Mouse (Mus musculus) ES-E14 (cell line): ENCODE measurements around the gene Pm20d2. TPM values are rescaled to one million over a fixed set of nuclear protein-coding genes. Genes with fewer than 3 reads are reported as not detected.

Experiments used
- DNase-seq: peaks from one replicate; pipeline ENCODE4 v3.0.0-alpha.2; 2013; ENCODE audit warnings: low read depth, low spot score
- H3K27ac ChIP-seq: 2 replicates; pipeline ENCODE4 v1.5.1; 2012; ENCODE audit warnings: low read depth, mild to moderate bottlenecking, low read length, moderate library complexity, mixed read lengths; ENCODE audit not compliant: poor library complexity, insufficient read depth, severe bottlenecking
- H3K36me3 ChIP-seq: 2 replicates; pipeline ENCODE4 v1.6.1; 2012; ENCODE audit warnings: mild to moderate bottlenecking, low read length, moderate library complexity, mixed read lengths; ENCODE audit not compliant: control insufficient read depth, poor library complexity, insufficient read depth, severe bottlenecking
- H3K4me1 ChIP-seq, 2 experiments: fragments of 150-350 bp in 1 of 2; sonication (generic) in 1 of 2; 2 replicates each; pipeline ENCODE4 v1.6.1; 2012; ENCODE audit warnings: low read length in 2 of 2, mild to moderate bottlenecking in 1 of 2, mixed read lengths in 1 of 2; ENCODE audit not compliant: control insufficient read depth in 2 of 2, insufficient read depth in 2 of 2, poor library complexity in 1 of 2
- H3K4me3 ChIP-seq, 2 experiments: fragments of 150-350 bp in 1 of 2; sonication (generic) in 1 of 2; 2 replicates each; pipeline ENCODE4 v1.5.1; 2012; ENCODE audit warnings: low read length in 2 of 2, low read depth in 1 of 2, mild to moderate bottlenecking in 1 of 2, mixed read lengths in 1 of 2; ENCODE audit not compliant: insufficient read depth in 1 of 2, poor library complexity in 1 of 2, severe bottlenecking in 1 of 2
- H3K9ac ChIP-seq: 2 replicates; pipeline ENCODE4 v1.6.1; 2012; ENCODE audit warnings: low read depth, mild to moderate bottlenecking, low read length, mixed read lengths; ENCODE audit not compliant: poor library complexity, insufficient read depth, severe bottlenecking
- H3K9me3 ChIP-seq: fragments of 150-350 bp; sonication (generic); 2 replicates; pipeline ENCODE4 v1.6.1; 2012; ENCODE audit warnings: low read depth, mild to moderate bottlenecking, low read length; ENCODE audit not compliant: control insufficient read depth, insufficient read depth
- CHD2 ChIP-seq: IDR thresholded peaks from 2 replicates; pipeline ENCODE4 v1.6.1; 2014; ENCODE audit warnings: mild to moderate bottlenecking, low read depth, low read length, inconsistent platforms
- HCFC1 ChIP-seq: IDR thresholded peaks from 2 replicates; pipeline ENCODE4 v1.6.1; 2012; ENCODE audit warnings: low read length, inconsistent platforms, borderline replicate concordance; ENCODE audit not compliant: insufficient read depth
- MAFK ChIP-seq: IDR thresholded peaks from 2 replicates; pipeline ENCODE4 v1.6.1; 2014; ENCODE audit warnings: mild to moderate bottlenecking, low read depth, low read length, inconsistent platforms; ENCODE audit not compliant: insufficient read depth
- ZC3H11A ChIP-seq: IDR thresholded peaks from 2 replicates; pipeline ENCODE4 v1.6.1; 2012; ENCODE audit warnings: low read depth, mild to moderate bottlenecking, inconsistent platforms, low read length, borderline replicate concordance
- ZNF384 ChIP-seq: IDR thresholded peaks from 2 replicates; pipeline ENCODE4 v1.6.1; 2012; ENCODE audit warnings: low read depth, low read length, inconsistent platforms
- in situ Hi-C, 2 experiments: fragments of 600-800 bp; cut with MboI; formaldehyde crosslinking; loops; one replicate each; pipeline ENCODE4 v1.15.1; 2025; ENCODE audit warnings: low sequenced_read_pairs in 2 of 2, inconsistent platforms in 1 of 2; ENCODE audit not compliant: unreplicated experiment in 2 of 2
- total RNA-seq: library from RNA; depleted of rRNA; stranded (reverse); fragments of 300-350 nt; gene quantifications from 2 replicates; pipeline ENCODE4 v1.2.3, GENCODE M21; 2012

Gene Pm20d2
- total RNA-seq, 1 experiment: 2.1 TPM

DNA sequence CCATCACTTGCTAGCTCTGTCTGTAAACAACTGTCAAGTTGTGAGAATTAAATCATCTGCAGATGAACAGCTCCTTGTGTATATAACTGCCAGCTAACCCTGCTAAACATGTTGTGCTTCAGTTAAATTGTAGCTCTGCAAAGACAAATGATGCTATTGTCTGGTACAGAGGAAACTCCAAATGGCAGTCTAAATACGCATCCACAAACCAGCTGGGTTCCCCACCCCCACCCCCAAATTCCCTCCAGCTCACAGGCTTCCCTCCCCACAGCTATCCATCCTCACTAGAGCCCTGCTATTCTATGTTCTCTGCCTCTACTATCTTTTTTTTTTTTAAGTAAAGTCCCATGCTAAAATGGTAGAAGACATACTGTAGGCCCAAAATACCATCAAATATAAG, 32.3 kb upstream of the Pm20d2 start:
- Histone ChIP-seq H3K4me1 (peaks cover 2% of the 10 kb centered on the region in 2 experiments; a peak in 2 of 4 replicates), H3K27ac (no peak overlapping the region), H3K9ac (no peak overlapping the region), H3K4me3 (no peak overlapping the region), H3K9me3 (no peaks in the 10 kb centered on the region), H3K36me3 (no peaks in the 10 kb centered on the region)
- no peak for TF ChIP-seq ZNF384
- no peak for TF ChIP-seq HCFC1
- no peak for TF ChIP-seq CHD2
- TF ChIP-seq MAFK: no peak
- no peak for TF ChIP-seq ZC3H11A
- no peak for DNase-seq
- in situ Hi-C loops: no loop called here

DNA sequence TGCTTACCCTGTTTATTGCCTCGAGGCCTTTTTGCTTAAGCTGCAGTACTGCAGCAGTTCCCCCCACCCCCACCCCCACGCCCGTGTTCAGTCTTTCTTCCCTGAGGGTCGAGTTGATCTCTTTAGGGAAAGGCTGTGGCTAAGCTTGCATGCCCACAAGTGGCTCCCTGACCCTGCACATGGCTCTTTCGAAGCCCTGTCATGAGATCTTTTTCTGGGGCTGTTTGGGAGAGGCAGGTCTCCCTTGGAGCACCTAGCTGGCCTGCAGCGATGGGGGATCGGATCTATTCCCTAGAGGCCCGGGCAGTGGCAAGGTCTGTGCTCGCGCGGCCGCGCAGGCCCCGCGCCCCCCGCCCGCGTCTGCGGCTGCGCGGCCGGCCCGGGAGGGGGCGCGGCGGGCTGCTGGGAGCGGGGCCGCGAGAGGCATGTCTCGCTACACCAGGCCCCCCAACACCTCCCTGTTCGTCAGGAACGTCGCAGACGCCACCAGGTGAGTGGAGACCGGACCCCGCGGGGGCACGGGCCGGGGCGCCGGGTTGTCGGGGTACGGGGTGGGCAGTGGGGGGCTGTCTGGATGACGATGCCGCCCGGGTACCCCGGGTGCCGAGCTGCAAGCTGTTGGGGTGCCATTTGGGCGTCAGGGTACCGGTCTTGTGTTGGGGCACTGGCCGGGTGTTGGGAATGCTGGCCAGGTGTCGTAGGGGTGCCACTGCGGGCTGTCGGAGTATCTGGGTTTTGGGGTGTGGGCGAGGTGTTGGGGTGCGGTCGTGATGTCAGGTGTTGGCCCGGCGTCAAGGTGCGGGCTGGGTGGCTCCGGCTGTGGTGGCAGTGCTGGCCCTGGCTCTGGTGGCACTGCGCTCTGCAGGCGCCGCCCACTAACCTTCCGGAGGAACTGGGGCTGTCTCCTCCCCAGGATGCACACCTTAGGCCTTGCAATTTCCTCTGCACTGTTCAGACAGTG, 19.6 kb upstream of the Pm20d2 start, which contains the start of gene Srsf12:
Srsf12 (plus strand) TSS at position 111 of the 961 bp plus-strand sequence.
- Histone ChIP-seq H3K36me3 (no peaks in the 10 kb centered on the region), H3K4me3 (peak within 1 kb of the TSS; percentile 70 to 76), H3K9ac (peak within 1 kb of the TSS; percentile 73), H3K27ac (no peak within 1 kb of the TSS), H3K9me3 (no peaks in the 10 kb centered on the region), H3K4me1 (peaks cover 0 to 6% of the 10 kb centered on the region in 2 experiments; a peak in 1 of 4 replicates)
- no peak for DNase-seq
- in situ Hi-C loops: no loop called here
- no peak for TF ChIP-seq HCFC1
- TF ChIP-seq ZNF384: no peak
- TF ChIP-seq ZC3H11A: no peak
- TF ChIP-seq CHD2: no peak
- no peak for TF ChIP-seq MAFK

DNA sequence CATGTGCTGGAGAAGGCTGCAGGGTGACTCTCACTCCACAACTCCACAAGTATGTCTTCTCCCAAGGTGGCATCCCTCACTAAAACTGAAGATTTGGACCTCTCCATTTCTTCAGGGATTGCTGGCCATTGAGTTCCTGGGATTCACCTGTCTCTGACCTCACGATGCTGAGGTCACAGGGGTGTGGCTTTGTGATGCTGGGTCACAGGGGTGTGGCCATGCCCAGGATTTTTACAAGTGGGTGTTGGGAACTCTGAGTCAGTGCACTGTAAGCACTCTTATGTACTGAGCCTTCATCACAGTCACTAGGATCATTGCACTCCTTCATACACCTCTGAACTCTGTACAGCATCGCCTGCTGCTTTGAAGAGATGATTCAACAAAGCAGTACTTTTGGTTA, 18.0 kb upstream of the Pm20d2 start:
- no peaks in the 10 kb centered on the region for H3K9me3 ChIP-seq
- no peak overlapping the region for H3K27ac ChIP-seq
- H3K4me3 ChIP-seq: no peak overlapping the region
- peaks cover 0 to 6% of the 10 kb centered on the region in 2 experiments; a peak in 1 of 4 replicates for H3K4me1 ChIP-seq
- in situ Hi-C loops: no loop called here
- DNase-seq: peak; percentile 34
- H3K36me3 ChIP-seq: no peaks in the 10 kb centered on the region
- no peak for TF ChIP-seq ZNF384
- no peak for TF ChIP-seq HCFC1
- TF ChIP-seq CHD2: no peak
- TF ChIP-seq ZC3H11A: no peak
- no peak for TF ChIP-seq MAFK
- H3K9ac ChIP-seq: no peak overlapping the region

DNA sequence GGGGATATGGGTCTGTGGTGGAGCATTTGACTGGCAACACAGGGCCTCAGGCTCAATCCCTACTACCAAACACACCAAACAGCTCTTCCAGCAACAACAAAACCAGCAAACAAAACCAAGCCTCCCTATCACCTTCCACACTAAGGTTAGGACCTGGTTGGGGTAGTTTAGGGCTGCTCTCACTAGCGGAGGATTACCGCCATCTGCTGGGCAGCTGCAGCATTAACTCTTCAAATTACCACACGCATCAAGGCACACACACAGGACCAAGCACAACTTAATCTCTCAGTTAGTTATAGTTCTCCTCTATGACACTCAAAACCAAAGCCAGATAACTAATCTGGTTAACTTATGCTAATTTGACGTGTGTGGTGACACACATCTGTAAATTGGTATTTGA, 15.1 kb upstream of the Pm20d2 start:
- no peak for TF ChIP-seq ZNF384
- no peak for TF ChIP-seq CHD2
- TF ChIP-seq ZC3H11A: peak; percentile 92
- DNase-seq: peak; percentile 61
- Histone ChIP-seq H3K4me1 (peaks cover 0 to 12% of the 10 kb centered on the region in 2 experiments; a peak in 1 of 4 replicates), H3K9me3 (no peaks in the 10 kb centered on the region), H3K9ac (no peak overlapping the region), H3K36me3 (no peaks in the 10 kb centered on the region), H3K4me3 (no peak overlapping the region), H3K27ac (no peak overlapping the region)
- in situ Hi-C loops: no loop called here
